Mouse (Mus musculus): ENCODE data around the gene Gm5244. TPM values are rescaled to one million over a fixed set of nuclear protein-coding genes. Genes with fewer than 3 reads are reported as not detected.

Gene Gm5244
- polyA plus RNA-seq (2012; rRNA removed) = 0.18 TPM in 1 of 2 replicates, not detected in the other

DNA sequence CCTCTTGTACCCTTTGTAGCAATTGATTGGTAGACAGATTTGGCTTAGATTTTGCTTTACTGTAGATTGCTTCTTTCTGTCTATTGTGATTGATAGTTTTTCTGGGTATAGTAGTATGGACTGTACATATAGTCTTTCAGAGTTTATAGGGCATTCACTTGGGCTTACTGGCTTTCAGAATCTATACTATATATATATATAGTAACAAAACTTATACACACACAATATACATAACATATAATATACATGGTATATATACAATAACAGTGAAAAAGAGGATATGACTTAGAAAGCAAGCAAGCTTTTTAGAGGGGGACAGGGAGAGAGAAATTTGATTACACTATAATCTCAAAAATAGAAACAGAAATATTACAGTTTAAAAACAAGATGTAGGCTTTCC, at the start of gene Gm5244:
Gene Gm5244 (plus strand): TSS at position 301 of the 400 bp plus-strand sequence.
- Histone ChIP-seq H3K27ac (ENCODE audit: insufficient read depth, low read length) (no peak within 1 kb of the TSS), H3K4me3 (ENCODE audit: extremely low read depth, insufficient read depth, insufficient read length) (no peak within 1 kb of the TSS), H3K36me3 (ENCODE audit: control insufficient read depth, insufficient read depth, low read length) (no peaks in the 10 kb centered on the region), H3K4me1 (ENCODE audit: control insufficient read depth, insufficient read depth, insufficient read length) (no peaks in the 10 kb centered on the region), H3K27me3 (ENCODE audit: control insufficient read depth, insufficient read depth, low read length) (no peaks in the 10 kb centered on the region)
- no peak for DNase-seq (ENCODE audit: low read depth in 1 of 2, low spot score in 2 of 2)
- TF ChIP-seq CTCF (IDR thresholded peaks at IDR 0.05; ENCODE audit: extremely low read depth, insufficient read depth, insufficient read length, insufficient replicate concordance) (no peak), POLR2A (IDR thresholded peaks at IDR 0.05; ENCODE audit: low read depth, low read length) (no peak)

DNA sequence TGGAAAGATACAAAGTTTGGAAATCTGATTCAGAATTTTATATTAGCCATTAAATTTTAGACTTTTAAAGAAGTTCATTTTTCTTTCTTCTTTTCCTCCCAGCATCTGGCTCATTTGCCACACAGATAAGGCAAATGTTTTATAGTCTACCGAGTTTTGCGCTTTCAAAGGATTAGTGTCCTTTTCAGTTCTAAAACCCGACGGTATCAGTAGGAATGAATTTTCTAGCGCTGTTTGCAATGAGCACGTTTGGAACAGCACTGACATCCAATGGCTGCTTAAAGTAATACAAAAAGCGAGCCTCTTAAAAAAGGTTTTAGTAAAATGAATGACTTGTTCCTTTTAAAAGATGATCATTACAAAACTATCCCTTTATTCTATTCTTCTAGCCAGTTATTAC, 49.4 kb upstream of the Gm5244 start:
- Histone ChIP-seq H3K27me3 (ENCODE audit: control insufficient read depth, insufficient read depth, low read length) (no peaks in the 10 kb centered on the region), H3K36me3 (ENCODE audit: control insufficient read depth, insufficient read depth, low read length) (no peaks in the 10 kb centered on the region), H3K4me1 (ENCODE audit: control insufficient read depth, insufficient read depth, insufficient read length) (no peaks in the 10 kb centered on the region; the same call in 1 of the 2 replicates), H3K27ac (ENCODE audit: insufficient read depth, low read length) (peak overlapping the region; percentile 100), H3K4me3 (ENCODE audit: extremely low read depth, insufficient read depth, insufficient read length) (peak overlapping the region; percentile 94; the same call in 1 of the 2 replicates)
- no peak for DNase-seq (ENCODE audit: low read depth in 1 of 2, low spot score in 2 of 2)
- WGBS = 1% methylated on average over 7 of the region's 7 CpGs
- TF ChIP-seq CTCF (IDR thresholded peaks at IDR 0.05; ENCODE audit: extremely low read depth, insufficient read depth, insufficient read length, insufficient replicate concordance) (no peak), POLR2A (IDR thresholded peaks at IDR 0.05; ENCODE audit: low read depth, low read length) (no peak)

- Histone ChIP-seq H3K4me3 (ENCODE audit: extremely low read depth, insufficient read depth, insufficient read length) (peak overlapping the region; percentile 54), H3K27ac (ENCODE audit: insufficient read depth, low read length) (peak overlapping the region; percentile 82), H3K4me1 (ENCODE audit: control insufficient read depth, insufficient read depth, insufficient read length) (no peaks in the 10 kb centered on the region), H3K27me3 (ENCODE audit: control insufficient read depth, insufficient read depth, low read length) (no peaks in the 10 kb centered on the region), H3K36me3 (ENCODE audit: control insufficient read depth, insufficient read depth, low read length) (peaks cover 1% of the 10 kb centered on the region; the same call in 1 of the 2 replicates)
- 4% methylated on average over 4 of the region's 4 CpGs for WGBS
- peak; percentile 57 to 60 for DNase-seq (ENCODE audit: low read depth in 1 of 2, low spot score in 2 of 2)
- TF ChIP-seq CTCF (IDR thresholded peaks at IDR 0.05; ENCODE audit: extremely low read depth, insufficient read depth, insufficient read length, insufficient replicate concordance) (no peak), POLR2A (IDR thresholded peaks at IDR 0.05; ENCODE audit: low read depth, low read length) (peak; percentile 9; the same call in 1 of the 2 replicates)
Observed at GRCm38 (mm10) chr19:12798404-12798803, 48.1 kb upstream of the Gm5244 start.

DNA sequence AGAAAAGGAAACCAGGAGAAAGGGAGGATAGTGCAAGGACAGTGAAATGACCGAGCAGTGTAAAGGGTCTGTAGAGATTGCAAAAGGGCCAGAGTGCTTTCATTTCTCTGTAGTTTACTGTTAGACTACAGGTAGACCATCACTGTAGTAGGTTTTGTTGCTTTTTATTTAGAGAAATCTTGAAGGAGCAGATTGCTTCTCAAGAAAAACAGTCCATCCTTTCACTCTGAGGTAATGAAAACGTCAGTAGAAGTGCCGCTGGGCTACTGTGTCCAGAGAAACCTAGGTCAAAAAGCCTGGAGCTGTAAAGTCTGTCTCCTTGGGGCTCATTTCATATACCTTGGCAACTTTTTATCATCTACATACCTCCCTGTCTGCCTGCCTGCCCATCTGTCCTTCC, 47.4 kb upstream of the Gm5244 start:
- H3K4me3 ChIP-seq (ENCODE audit: extremely low read depth, insufficient read depth, insufficient read length) = peak overlapping the region; percentile 54
- H3K27ac ChIP-seq (ENCODE audit: insufficient read depth, low read length) = peak overlapping the region; percentile 82
- DNase-seq (ENCODE audit: low read depth in 1 of 2, low spot score in 2 of 2) = no peak
- 60% methylated on average over 3 of the region's 3 CpGs for WGBS
- TF ChIP-seq CTCF (IDR thresholded peaks at IDR 0.05; ENCODE audit: extremely low read depth, insufficient read depth, insufficient read length, insufficient replicate concordance) = no peak
- TF ChIP-seq POLR2A (IDR thresholded peaks at IDR 0.05; ENCODE audit: low read depth, low read length) = no peak
- peaks cover 1% of the 10 kb centered on the region for H3K36me3 ChIP-seq (ENCODE audit: control insufficient read depth, insufficient read depth, low read length)
- no peaks in the 10 kb centered on the region for H3K27me3 ChIP-seq (ENCODE audit: control insufficient read depth, insufficient read depth, low read length)
- H3K4me1 ChIP-seq (ENCODE audit: control insufficient read depth, insufficient read depth, insufficient read length) = no peaks in the 10 kb centered on the region

DNA sequence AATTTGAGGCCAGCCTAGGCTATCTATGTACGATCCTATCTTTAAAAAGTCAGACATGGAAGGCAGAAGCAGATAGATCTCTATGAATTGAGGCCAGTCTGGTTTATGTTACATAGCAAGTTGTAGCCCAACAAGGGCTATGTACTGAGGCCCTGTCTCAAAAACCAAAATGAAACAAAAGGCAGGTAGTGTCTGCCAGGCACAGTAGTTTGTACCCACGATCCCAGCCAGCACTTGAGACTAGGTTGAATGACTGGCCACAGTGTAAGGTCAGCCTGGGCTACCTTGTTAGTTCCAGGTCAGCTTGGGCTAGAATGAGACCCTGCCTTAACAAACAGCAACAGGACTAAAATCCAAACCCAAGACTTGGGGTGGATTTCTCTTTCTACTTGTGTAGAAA, 45.9 kb upstream of the Gm5244 start:
- WGBS = 57% methylated on average over 2 of the region's 2 CpGs
- peak overlapping the region; percentile 53 for H3K27ac ChIP-seq (ENCODE audit: insufficient read depth, low read length)

GRCm38 (mm10) chr19:12801046-12801445, 45.4 kb upstream of the Gm5244 start:
- DNase-seq (ENCODE audit: low read depth in 1 of 2, low spot score in 2 of 2) = peak in 1 of 2 experiments; percentile 64
- no peaks in the 10 kb centered on the region for H3K27me3 ChIP-seq (ENCODE audit: control insufficient read depth, insufficient read depth, low read length)
- no peak overlapping the region; the same call in 1 of the 2 replicates for H3K4me3 ChIP-seq (ENCODE audit: extremely low read depth, insufficient read depth, insufficient read length)
- H3K36me3 ChIP-seq (ENCODE audit: control insufficient read depth, insufficient read depth, low read length) = peaks cover 3% of the 10 kb centered on the region
- TF ChIP-seq POLR2A (IDR thresholded peaks at IDR 0.05; ENCODE audit: low read depth, low read length) (no peak), CTCF (IDR thresholded peaks at IDR 0.05; ENCODE audit: extremely low read depth, insufficient read depth, insufficient read length, insufficient replicate concordance) (no peak)
- H3K4me1 ChIP-seq (ENCODE audit: control insufficient read depth, insufficient read depth, insufficient read length) = peaks cover 3% of the 10 kb centered on the region; the same call in 1 of the 2 replicates
- H3K27ac ChIP-seq (ENCODE audit: insufficient read depth, low read length) = peak overlapping the region; percentile 53
- WGBS = 13% methylated on average over 3 of the region's 3 CpGs

More for the DNA sequence above, 45.9 kb upstream of the Gm5244 start:
- Histone ChIP-seq H3K36me3 (ENCODE audit: control insufficient read depth, insufficient read depth, low read length) (peaks cover 3% of the 10 kb centered on the region), H3K4me3 (ENCODE audit: extremely low read depth, insufficient read depth, insufficient read length) (peak overlapping the region; percentile 10; the same call in 1 of the 2 replicates), H3K27me3 (ENCODE audit: control insufficient read depth, insufficient read depth, low read length) (no peaks in the 10 kb centered on the region), H3K4me1 (ENCODE audit: control insufficient read depth, insufficient read depth, insufficient read length) (peaks cover under 1% of the 10 kb centered on the region; the same call in 1 of the 2 replicates)
- no peak for DNase-seq (ENCODE audit: low read depth in 1 of 2, low spot score in 2 of 2)
- TF ChIP-seq POLR2A (IDR thresholded peaks at IDR 0.05; ENCODE audit: low read depth, low read length) (no peak), CTCF (IDR thresholded peaks at IDR 0.05; ENCODE audit: extremely low read depth, insufficient read depth, insufficient read length, insufficient replicate concordance) (no peak)

- no peak for TF ChIP-seq CTCF (IDR thresholded peaks at IDR 0.05; ENCODE audit: extremely low read depth, insufficient read depth, insufficient read length, insufficient replicate concordance)
- TF ChIP-seq POLR2A (IDR thresholded peaks at IDR 0.05; ENCODE audit: low read depth, low read length) = no peak
- 87% methylated on average over 3 of the region's 3 CpGs for WGBS
- no peak for DNase-seq (ENCODE audit: low read depth in 1 of 2, low spot score in 2 of 2)
Observed at GRCm38 (mm10) chr19:12802830-12803229, 43.7 kb upstream of the Gm5244 start.

More at GRCm38 (mm10) chr19:12802830-12803229, 43.7 kb upstream of the Gm5244 start:
- Histone ChIP-seq H3K27me3 (ENCODE audit: control insufficient read depth, insufficient read depth, low read length) (no peaks in the 10 kb centered on the region), H3K27ac (ENCODE audit: insufficient read depth, low read length) (no peak overlapping the region), H3K4me1 (ENCODE audit: control insufficient read depth, insufficient read depth, insufficient read length) (peaks cover 6% of the 10 kb centered on the region), H3K36me3 (ENCODE audit: control insufficient read depth, insufficient read depth, low read length) (peaks cover 3% of the 10 kb centered on the region), H3K4me3 (ENCODE audit: extremely low read depth, insufficient read depth, insufficient read length) (no peak overlapping the region)

Data from spleen, adult 2 months (tissue).